Mouse (Mus musculus): ENCODE measurements around the gene Lrrc57.
A peak's percentile ranks its signal among the peaks of the same experiment; 100 is the strongest.

- TF ChIP-seq CTCF (IDR thresholded peaks at IDR 0.05; ENCODE audit: insufficient read depth, low read depth, low read length) (no peak), POLR2A (IDR thresholded peaks at IDR 0.05; ENCODE audit: insufficient read depth, low read depth, low read length) (peak; percentile 91)
These were observed 45.9 kb downstream of the Lrrc57 start, which contains the start of gene Zfp106 for GRCm38 (mm10) chr2:120563235-120563990.
